Mouse (Mus musculus) embryonic facial prominence, embryonic 11.5 days (tissue): ENCODE measurements around the gene Rtkn2. TPM values are rescaled to one million over a fixed set of nuclear protein-coding genes. Genes with fewer than 3 reads are reported as not detected.

Experiments
- ATAC-seq: fragments of 200-750 bp; cut with Nextera tagmentation; replicated peaks from 2 replicates; pipeline ENCODE4 v1.8.0; 2017; ENCODE audit warnings: low read depth; ENCODE audit not compliant: insufficient number of reproducible peaks, low FRiP score, low TSS enrichment
- DNase-seq: peaks from one replicate; pipeline ENCODE4 v3.0.0-alpha.2; 2015; ENCODE audit warnings: low spot score
- H3K27ac ChIP-seq: fragments of 300-500 bp; sonication (generic); replicated peaks from 2 replicates; pipeline ENCODE4 v1.5.1; 2014; ENCODE audit warnings: mild to moderate bottlenecking, low read depth, low read length, control low read depth
- H3K27me3 ChIP-seq: fragments of 300-500 bp; sonication (generic); 2 replicates; pipeline ENCODE4 v1.6.1; 2014; ENCODE audit warnings: mild to moderate bottlenecking, low read length, moderate library complexity, mixed read lengths; ENCODE audit not compliant: control insufficient read depth, insufficient read depth
- H3K36me3 ChIP-seq: fragments of 300-500 bp; sonication (generic); replicated peaks from 2 replicates; pipeline ENCODE4 v1.6.1; 2014; ENCODE audit warnings: low read depth, mild to moderate bottlenecking, low read length, moderate library complexity, mixed read lengths; ENCODE audit not compliant: control insufficient read depth, insufficient read depth
- H3K4me1 ChIP-seq: fragments of 300-500 bp; sonication (generic); 2 replicates; pipeline ENCODE4 v1.6.1; 2014; ENCODE audit warnings: low read length, mixed read lengths; ENCODE audit not compliant: control insufficient read depth, insufficient read depth
- H3K4me2 ChIP-seq: fragments of 300-500 bp; sonication (generic); 2 replicates; pipeline ENCODE4 v1.6.1; 2014; ENCODE audit warnings: low read depth, mild to moderate bottlenecking, control low read depth, low read length, moderate library complexity
- H3K4me3 ChIP-seq: fragments of 300-500 bp; sonication (generic); 2 replicates; pipeline ENCODE4 v1.5.1; 2014; ENCODE audit warnings: low read depth, low read length, control low read depth
- H3K9ac ChIP-seq: fragments of 300-500 bp; sonication (generic); replicated peaks from 2 replicates; pipeline ENCODE4 v1.6.1; 2014; ENCODE audit warnings: mild to moderate bottlenecking, control low read depth, low read length
- H3K9me3 ChIP-seq: fragments of 300-500 bp; sonication (generic); replicated peaks from 2 replicates; pipeline ENCODE4 v1.6.1; 2016; ENCODE audit warnings: mild to moderate bottlenecking, low read length, inconsistent platforms, mixed read lengths; ENCODE audit not compliant: control insufficient read depth
- WGBS: fragments of 180-500 bp; shearing (Covaris S2); extraction: QIAGEN DNeasy Blood & Tissue Kit; methylation state at CpG from one replicate; pipeline ENCODE4 v1.1.7; 2014; 5-methylcytosine and 5-hydroxymethylcytosine counted together
- polyA plus RNA-seq: library from polyadenylated mRNA; unstranded; fragments of >200 nt; fragmentation: Nextera tagmentation; extraction: Ambion mirVana; gene quantifications from 2 replicates; pipeline ENCODE4 v1.2.1, GENCODE M21; 2014

The Rtkn2 gene
- polyA plus RNA-seq, 1 experiment from 2014 or later, result 14.2 TPM

- ATAC-seq (no peak), DNase-seq (no peak)
- Histone ChIP-seq H3K9ac (no peak overlapping the region), H3K4me1 (no peaks in the 10 kb centered on the region), H3K9me3 (no peaks in the 10 kb centered on the region), H3K4me2 (no peak overlapping the region), H3K36me3 (no peaks in the 10 kb centered on the region), H3K27me3 (no peaks in the 10 kb centered on the region), H3K4me3 (no peak overlapping the region), H3K27ac (no peak overlapping the region)
- 87% methylated on average over 5 of the region's 5 CpGs for WGBS
Measured at GRCm38 (mm10) chr10:68075181-68075580, 95.8 kb downstream of the Rtkn2 start.

GRCm38 (mm10) chr10:68078708-68079107 is 99.3 kb downstream of the Rtkn2 start:
- ATAC-seq (no peak), DNase-seq (no peak)
- H3K4me2 ChIP-seq, result no peak overlapping the region
- no peak overlapping the region for H3K27ac ChIP-seq
- H3K4me3 ChIP-seq, result no peak overlapping the region
- no peaks in the 10 kb centered on the region for H3K4me1 ChIP-seq
- WGBS, result 94% methylated on average over 3 of the region's 3 CpGs
- H3K9me3 ChIP-seq, result no peaks in the 10 kb centered on the region
- H3K9ac ChIP-seq, result no peak overlapping the region
- H3K36me3 ChIP-seq, result no peaks in the 10 kb centered on the region
- H3K27me3 ChIP-seq, result no peaks in the 10 kb centered on the region

- Histone ChIP-seq H3K9ac (no peak overlapping the region), H3K36me3 (no peaks in the 10 kb centered on the region), H3K4me3 (no peak overlapping the region), H3K27me3 (no peaks in the 10 kb centered on the region), H3K27ac (no peak overlapping the region), H3K9me3 (no peaks in the 10 kb centered on the region), H3K4me1 (no peaks in the 10 kb centered on the region), H3K4me2 (no peak overlapping the region)
- ATAC-seq (no peak), DNase-seq (no peak)
- 87% methylated on average over 10 of the region's 10 CpGs for WGBS
Measured at GRCm38 (mm10) chr10:68079910-68080670, 100.7 kb downstream of the Rtkn2 start.

GRCm38 (mm10) chr10:68081712-68082111 is 102.3 kb downstream of the Rtkn2 start:
- no peak overlapping the region for H3K9ac ChIP-seq
- no peak overlapping the region for H3K27ac ChIP-seq
- no peaks in the 10 kb centered on the region for H3K27me3 ChIP-seq
- no peak for ATAC-seq
- H3K4me3 ChIP-seq, result no peak overlapping the region
- no peaks in the 10 kb centered on the region for H3K4me1 ChIP-seq
- 80% methylated on average over 6 of the region's 6 CpGs for WGBS
- H3K36me3 ChIP-seq, result no peaks in the 10 kb centered on the region
- no peak for DNase-seq
- H3K4me2 ChIP-seq, result no peak overlapping the region
- no peaks in the 10 kb centered on the region for H3K9me3 ChIP-seq

GRCm38 (mm10) chr10:68085574-68085973 is 106.2 kb downstream of the Rtkn2 start:
- H3K36me3 ChIP-seq, result no peaks in the 10 kb centered on the region
- H3K27me3 ChIP-seq, result no peaks in the 10 kb centered on the region
- 79% methylated on average over 4 of the region's 4 CpGs for WGBS
- H3K9ac ChIP-seq, result no peak overlapping the region
- no peaks in the 10 kb centered on the region for H3K4me1 ChIP-seq
- DNase-seq (no peak), ATAC-seq (no peak)
- H3K9me3 ChIP-seq, result no peaks in the 10 kb centered on the region
- H3K4me2 ChIP-seq, result no peak overlapping the region
- no peak overlapping the region for H3K4me3 ChIP-seq
- H3K27ac ChIP-seq, result no peak overlapping the region

GRCm38 (mm10) chr10:68086973-68087372 is 107.6 kb downstream of the Rtkn2 start:
- H3K4me1 ChIP-seq, result no peaks in the 10 kb centered on the region
- H3K4me2 ChIP-seq, result no peak overlapping the region
- H3K9me3 ChIP-seq, result no peaks in the 10 kb centered on the region
- H3K4me3 ChIP-seq, result no peak overlapping the region
- no peaks in the 10 kb centered on the region for H3K27me3 ChIP-seq
- H3K27ac ChIP-seq, result no peak overlapping the region
- no peaks in the 10 kb centered on the region for H3K36me3 ChIP-seq
- ATAC-seq (no peak), DNase-seq (no peak)
- H3K9ac ChIP-seq, result no peak overlapping the region
- 66% methylated on average over 4 of the region's 4 CpGs for WGBS

GRCm38 (mm10) chr10:68087722-68088121 is 108.4 kb downstream of the Rtkn2 start:
- 80% methylated on average over 3 of the region's 3 CpGs for WGBS
- no peaks in the 10 kb centered on the region for H3K27me3 ChIP-seq
- no peak overlapping the region for H3K4me2 ChIP-seq
- no peak overlapping the region for H3K9ac ChIP-seq
- no peaks in the 10 kb centered on the region for H3K36me3 ChIP-seq
- H3K9me3 ChIP-seq, result no peaks in the 10 kb centered on the region
- no peak overlapping the region for H3K4me3 ChIP-seq
- no peak overlapping the region for H3K27ac ChIP-seq
- H3K4me1 ChIP-seq, result no peaks in the 10 kb centered on the region
- DNase-seq, result no peak
- ATAC-seq, result no peak

GRCm38 (mm10) chr10:68089435-68090196 is 110.2 kb downstream of the Rtkn2 start:
- H3K36me3 ChIP-seq, result no peaks in the 10 kb centered on the region; the same call in 1 of the 2 replicates
- no peaks in the 10 kb centered on the region for H3K27me3 ChIP-seq
- ATAC-seq (no peak), DNase-seq (peak; percentile 48)
- no peaks in the 10 kb centered on the region for H3K4me1 ChIP-seq
- H3K9ac ChIP-seq, result no peak overlapping the region
- no peak overlapping the region for H3K27ac ChIP-seq
- no peak overlapping the region for H3K4me2 ChIP-seq
- H3K9me3 ChIP-seq, result no peaks in the 10 kb centered on the region
- H3K4me3 ChIP-seq, result no peak overlapping the region
- 73% methylated on average over 15 of the region's 15 CpGs for WGBS
